Mouse (Mus musculus): ENCODE results near the gene Fus.

DNA sequence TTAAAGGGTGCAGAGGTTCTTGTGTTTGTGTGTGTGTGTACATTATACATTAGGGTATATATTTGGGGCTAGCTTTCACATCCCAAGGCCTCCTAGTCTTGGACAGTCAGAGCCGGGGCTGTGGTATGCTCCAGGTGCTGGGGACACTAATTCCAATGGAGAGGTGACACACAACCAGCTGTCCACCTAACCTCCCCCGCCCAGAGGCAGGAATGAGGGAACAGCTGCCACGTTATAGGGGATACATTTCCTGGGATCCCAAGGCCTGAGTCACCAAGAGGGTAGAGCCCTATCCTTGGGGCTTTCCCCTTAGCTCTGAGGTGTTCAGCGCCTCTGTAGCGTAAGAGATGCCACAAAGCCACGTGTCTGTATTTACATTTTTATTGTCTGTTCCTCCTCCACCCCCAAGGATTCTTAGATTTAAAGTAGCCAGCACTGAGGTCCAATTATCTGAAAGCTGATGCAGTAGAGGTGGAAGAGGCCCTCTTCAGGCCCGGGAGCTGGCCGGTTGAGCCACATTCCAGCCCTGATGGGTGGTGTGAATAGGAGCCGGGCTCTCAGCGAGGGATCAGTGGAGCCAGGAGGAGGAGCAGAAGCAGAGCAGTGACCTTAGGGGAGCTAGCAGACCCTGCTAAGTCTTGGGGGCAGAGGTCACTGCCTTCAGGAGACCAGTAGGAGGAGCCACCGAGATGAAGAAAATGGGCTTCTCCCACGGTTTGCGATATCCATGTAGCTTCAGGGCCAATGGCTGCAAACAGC lies 34.8 kb upstream of the Fus start:
- TF ChIP-seq CTCF (IDR thresholded peaks at IDR 0.05; ENCODE audit: low read depth) (peak; percentile 18; the same call in 1 of the 2 replicates), EP300 (IDR thresholded peaks at IDR 0.05; ENCODE audit: low read depth) (no peak)

Data from liver, postnatal 0 days (tissue).